Mouse (Mus musculus) liver, embryonic 11.5 days (tissue): ENCODE data around the gene Kcnma1. TPM values are rescaled to one million over a fixed set of nuclear protein-coding genes. Genes with fewer than 3 reads are reported as not detected.

Experiments
- ATAC-seq: fragments of 200-750 bp; cut with Nextera tagmentation; replicated peaks from 2 replicates; pipeline ENCODE4 v1.8.0; 2017; ENCODE audit warnings: moderate number of reproducible peaks, mild to moderate bottlenecking, moderate TSS enrichment, moderate library complexity; ENCODE audit not compliant: low FRiP score
- DNase-seq: peaks from one replicate; pipeline ENCODE4 v3.0.0-alpha.2; 2017; ENCODE audit warnings: low spot score
- H3K27ac ChIP-seq: fragments of 300-500 bp; sonication (generic); 2 replicates; pipeline ENCODE4 v1.5.1; 2014; ENCODE audit warnings: mild to moderate bottlenecking, low read depth, low read length, control low read depth
- H3K27me3 ChIP-seq: fragments of 300-500 bp; sonication (generic); replicated peaks from 2 replicates; pipeline ENCODE4 v1.6.1; 2014; ENCODE audit warnings: low read length, mixed read lengths; ENCODE audit not compliant: control insufficient read depth, insufficient read depth
- H3K36me3 ChIP-seq: fragments of 300-500 bp; sonication (generic); 2 replicates; pipeline ENCODE4 v1.6.1; 2014; ENCODE audit warnings: mild to moderate bottlenecking, low read length, moderate library complexity, mixed read lengths; ENCODE audit not compliant: control insufficient read depth, insufficient read depth
- H3K4me1 ChIP-seq: fragments of 300-500 bp; sonication (generic); replicated peaks from 2 replicates; pipeline ENCODE4 v1.6.1; 2014; ENCODE audit warnings: low read length, mixed read lengths; ENCODE audit not compliant: control insufficient read depth, insufficient read depth
- H3K4me2 ChIP-seq: fragments of 300-500 bp; sonication (generic); 2 replicates; pipeline ENCODE4 v1.6.1; 2014; ENCODE audit warnings: mild to moderate bottlenecking, control low read depth, moderate library complexity
- H3K4me3 ChIP-seq: fragments of 300-500 bp; sonication (generic); 2 replicates; pipeline ENCODE4 v1.5.1; 2014; ENCODE audit warnings: low read depth, low read length, control low read depth
- H3K9ac ChIP-seq: fragments of 300-500 bp; sonication (generic); 2 replicates; pipeline ENCODE4 v1.6.1; 2014; ENCODE audit warnings: low read depth, low read length, control low read depth
- H3K9me3 ChIP-seq: fragments of 300-500 bp; sonication (generic); 2 replicates; pipeline ENCODE4 v1.6.1; 2016; ENCODE audit warnings: low read length, inconsistent platforms, mixed read lengths; ENCODE audit not compliant: control insufficient read depth
- WGBS: fragments of 180-500 bp; shearing (Covaris S2); extraction: QIAGEN DNeasy Blood & Tissue Kit; methylation state at CpG from one replicate; pipeline ENCODE4 v1.1.7; 2014; 5-methylcytosine and 5-hydroxymethylcytosine counted together
- polyA plus RNA-seq: library from polyadenylated mRNA; unstranded; fragments of >200 nt; fragmentation: Nextera tagmentation; extraction: Ambion mirVana; gene quantifications from 2 replicates; pipeline ENCODE4 v1.2.1, GENCODE M21; 2014

Gene Kcnma1
- polyA plus RNA-seq, 1 experiment from 2014 or later: 0.58 TPM

DNA sequence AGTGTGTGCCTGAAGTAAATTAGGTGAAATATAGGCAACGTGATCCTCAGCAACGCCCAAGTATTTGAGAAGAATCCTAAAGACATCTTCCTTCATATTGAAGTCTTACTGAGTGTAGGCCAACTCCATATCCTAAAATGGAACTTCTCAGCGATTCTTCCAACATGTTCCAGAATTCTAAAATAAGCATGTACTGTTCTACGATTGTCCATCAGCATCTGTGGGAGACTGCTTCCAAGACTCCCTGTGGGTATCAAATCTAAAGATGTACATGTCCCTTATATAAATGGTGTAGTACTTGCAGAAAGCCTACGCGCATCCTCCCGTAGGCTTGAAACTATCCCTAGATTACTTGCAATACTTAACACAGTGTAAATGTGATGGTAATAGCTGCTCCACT lies 217.4 kb downstream of the Kcnma1 start:
- ATAC-seq (no peak), DNase-seq (no peak)
- H3K4me3 ChIP-seq: no peak overlapping the region
- H3K4me2 ChIP-seq: no peak overlapping the region
- H3K4me1 ChIP-seq: no peaks in the 10 kb centered on the region
- H3K9me3 ChIP-seq: no peaks in the 10 kb centered on the region
- no peak overlapping the region for H3K27ac ChIP-seq
- no peaks in the 10 kb centered on the region for H3K27me3 ChIP-seq
- no peak overlapping the region for H3K9ac ChIP-seq
- H3K36me3 ChIP-seq: no peaks in the 10 kb centered on the region
- WGBS: 86% methylated on average over 7 of the region's 7 CpGs

DNA sequence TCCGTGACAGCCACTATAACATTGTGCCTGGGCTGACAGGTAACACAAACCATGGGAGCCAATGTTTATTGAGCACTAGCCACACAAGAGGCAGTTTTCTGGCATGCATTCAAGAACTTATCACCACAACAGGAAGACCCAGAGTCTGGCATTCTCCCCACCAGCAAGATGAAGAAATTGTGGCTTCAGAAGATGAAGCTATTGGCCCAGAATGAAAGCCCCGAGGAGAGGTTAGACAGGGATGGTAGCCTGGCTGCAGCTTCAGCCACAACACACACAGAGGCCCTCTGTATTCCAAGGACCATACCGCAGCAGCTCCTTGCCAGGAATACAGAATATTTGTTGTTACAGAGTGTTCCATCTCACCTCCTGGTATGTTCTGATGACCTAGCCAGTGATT lies 221.6 kb downstream of the Kcnma1 start:
- no peaks in the 10 kb centered on the region for H3K36me3 ChIP-seq
- DNase-seq (no peak), ATAC-seq (no peak)
- WGBS: 63% methylated on average over 3 of the region's 3 CpGs
- no peaks in the 10 kb centered on the region for H3K27me3 ChIP-seq
- no peaks in the 10 kb centered on the region for H3K9me3 ChIP-seq
- H3K4me3 ChIP-seq: no peak overlapping the region
- H3K27ac ChIP-seq: no peak overlapping the region
- no peaks in the 10 kb centered on the region for H3K4me1 ChIP-seq
- no peak overlapping the region for H3K4me2 ChIP-seq
- no peak overlapping the region for H3K9ac ChIP-seq

DNA sequence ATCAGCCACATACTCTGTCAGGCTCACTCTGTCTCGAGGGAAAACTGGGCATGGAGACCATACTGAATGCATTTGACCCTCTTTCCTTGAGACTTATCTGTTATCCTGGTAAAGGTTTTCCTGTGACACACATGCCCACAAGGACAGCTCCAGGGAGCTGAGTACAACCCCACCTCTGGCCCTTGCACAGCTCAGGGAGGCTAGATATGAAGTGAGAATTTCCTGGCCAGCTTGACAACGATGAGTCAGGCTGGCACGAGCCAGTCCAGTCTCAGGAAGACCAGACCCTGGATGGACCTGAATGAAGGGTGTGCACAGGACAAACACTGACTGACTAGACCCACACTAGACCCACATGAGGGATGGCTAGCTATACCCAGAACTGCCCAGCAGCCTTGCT lies 222.2 kb downstream of the Kcnma1 start:
- Histone ChIP-seq H3K27ac (no peak overlapping the region), H3K4me1 (no peaks in the 10 kb centered on the region), H3K9me3 (no peaks in the 10 kb centered on the region), H3K4me3 (no peak overlapping the region), H3K9ac (no peak overlapping the region), H3K36me3 (no peaks in the 10 kb centered on the region), H3K27me3 (no peaks in the 10 kb centered on the region), H3K4me2 (no peak overlapping the region)
- DNase-seq (no peak), ATAC-seq (no peak)
- WGBS: 45% methylated on average over 3 of the region's 3 CpGs

DNA sequence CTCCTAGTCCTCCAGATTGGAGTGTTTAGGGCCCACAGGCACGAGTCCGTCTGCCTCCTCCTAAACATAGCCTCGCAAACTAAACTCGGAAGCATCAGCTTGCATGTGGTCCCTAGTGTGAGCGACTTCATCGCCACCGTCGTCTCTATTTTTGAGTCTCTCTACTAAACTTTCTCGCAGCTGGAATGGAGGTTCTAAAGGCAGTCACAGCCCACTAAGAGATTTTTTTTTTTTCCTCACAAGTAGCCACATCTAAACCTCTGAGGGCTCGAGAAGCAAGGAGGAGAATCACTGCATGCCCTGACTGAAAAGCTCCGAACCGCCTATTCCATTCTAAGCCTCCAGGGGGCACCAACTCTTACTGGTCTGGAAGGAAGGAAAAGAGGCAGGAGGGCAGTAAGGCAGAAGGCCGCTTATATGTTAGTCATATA lies 223.0 kb downstream of the Kcnma1 start:
- Histone ChIP-seq H3K4me2 (no peak overlapping the region), H3K36me3 (no peaks in the 10 kb centered on the region), H3K9me3 (no peaks in the 10 kb centered on the region), H3K4me3 (no peak overlapping the region), H3K27me3 (no peaks in the 10 kb centered on the region), H3K27ac (no peak overlapping the region), H3K9ac (no peak overlapping the region), H3K4me1 (0 out of 2 replicates have a peak, but pooled peaks cover under 1% of the 10 kb centered on the region)
- WGBS: 53% methylated on average over 13 of the region's 13 CpGs
- DNase-seq: peak; percentile 40
- ATAC-seq: no peak

DNA sequence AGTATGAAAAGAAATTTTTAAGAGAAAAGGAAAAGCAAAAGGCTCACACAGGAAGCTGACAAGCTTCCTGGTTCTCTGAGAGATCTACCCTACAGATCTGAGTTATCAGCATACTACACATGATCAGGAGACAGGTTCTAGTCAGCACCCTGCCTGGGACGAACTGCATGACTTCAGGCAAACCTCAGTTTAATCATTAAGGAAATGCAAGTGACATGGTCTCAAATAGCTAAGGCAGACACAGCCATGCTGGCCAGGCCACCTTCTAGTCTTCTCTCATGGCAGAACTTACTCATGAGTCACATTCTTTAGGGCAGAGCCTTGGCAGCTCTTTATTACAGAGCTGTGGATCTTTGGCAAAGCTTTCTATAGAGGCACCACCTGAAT lies 227.6 kb downstream of the Kcnma1 start:
- Histone ChIP-seq H3K27me3 (no peaks in the 10 kb centered on the region), H3K36me3 (no peaks in the 10 kb centered on the region), H3K4me2 (no peak overlapping the region), H3K9me3 (no peaks in the 10 kb centered on the region), H3K4me3 (no peak overlapping the region), H3K9ac (no peak overlapping the region), H3K27ac (no peak overlapping the region), H3K4me1 (0 out of 2 replicates have a peak, but pooled peaks cover 2% of the 10 kb centered on the region)
- ATAC-seq (no peak), DNase-seq (no peak)
- 3% methylated on average over 1 of the region's 1 CpGs for WGBS

DNA sequence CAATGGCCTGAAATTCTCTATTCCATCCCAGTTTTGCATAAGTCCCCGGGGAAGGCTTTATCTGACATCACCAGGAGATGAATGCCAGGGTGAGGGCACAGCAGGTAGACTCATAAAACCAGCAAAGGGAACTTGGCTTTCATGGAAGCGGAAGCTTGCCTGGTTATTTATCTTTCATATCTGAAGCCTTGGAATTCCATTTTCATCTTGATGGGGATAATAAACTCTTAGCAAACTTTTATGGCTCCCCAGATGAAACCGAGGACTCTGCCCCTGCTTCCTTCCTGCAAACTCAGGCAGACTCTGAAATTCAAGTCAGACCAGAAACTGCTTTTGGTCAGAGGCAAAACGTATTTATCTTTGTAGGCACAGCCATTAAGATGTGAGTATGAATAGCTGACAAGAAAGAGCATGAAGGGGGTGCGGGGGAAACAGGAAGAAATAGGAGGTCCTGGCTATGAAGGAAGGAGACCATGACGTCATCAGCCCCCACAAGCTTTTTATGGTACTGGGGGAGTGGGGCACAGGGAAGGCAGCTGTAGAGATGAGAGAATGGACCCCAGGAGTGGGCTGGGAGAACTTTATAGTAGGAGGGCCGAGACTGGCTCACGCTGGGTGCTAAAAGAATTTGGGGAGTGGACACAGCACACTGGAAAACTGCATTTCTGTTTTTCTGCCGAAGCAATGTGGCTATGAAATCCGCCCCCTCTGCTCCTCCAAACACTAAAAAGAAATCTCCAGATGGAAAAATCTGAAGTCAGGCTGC lies 228.2 kb downstream of the Kcnma1 start:
- no peak overlapping the region for H3K9ac ChIP-seq
- no peaks in the 10 kb centered on the region for H3K27me3 ChIP-seq
- H3K4me3 ChIP-seq: no peak overlapping the region
- no peaks in the 10 kb centered on the region for H3K36me3 ChIP-seq
- H3K4me2 ChIP-seq: no peak overlapping the region
- DNase-seq (no peak), ATAC-seq (no peak)
- no peaks in the 10 kb centered on the region for H3K9me3 ChIP-seq
- H3K4me1 ChIP-seq: 0 out of 2 replicates have a peak, but pooled peaks cover 2% of the 10 kb centered on the region
- no peak overlapping the region for H3K27ac ChIP-seq
- WGBS: 47% methylated on average over 10 of the region's 10 CpGs

DNA sequence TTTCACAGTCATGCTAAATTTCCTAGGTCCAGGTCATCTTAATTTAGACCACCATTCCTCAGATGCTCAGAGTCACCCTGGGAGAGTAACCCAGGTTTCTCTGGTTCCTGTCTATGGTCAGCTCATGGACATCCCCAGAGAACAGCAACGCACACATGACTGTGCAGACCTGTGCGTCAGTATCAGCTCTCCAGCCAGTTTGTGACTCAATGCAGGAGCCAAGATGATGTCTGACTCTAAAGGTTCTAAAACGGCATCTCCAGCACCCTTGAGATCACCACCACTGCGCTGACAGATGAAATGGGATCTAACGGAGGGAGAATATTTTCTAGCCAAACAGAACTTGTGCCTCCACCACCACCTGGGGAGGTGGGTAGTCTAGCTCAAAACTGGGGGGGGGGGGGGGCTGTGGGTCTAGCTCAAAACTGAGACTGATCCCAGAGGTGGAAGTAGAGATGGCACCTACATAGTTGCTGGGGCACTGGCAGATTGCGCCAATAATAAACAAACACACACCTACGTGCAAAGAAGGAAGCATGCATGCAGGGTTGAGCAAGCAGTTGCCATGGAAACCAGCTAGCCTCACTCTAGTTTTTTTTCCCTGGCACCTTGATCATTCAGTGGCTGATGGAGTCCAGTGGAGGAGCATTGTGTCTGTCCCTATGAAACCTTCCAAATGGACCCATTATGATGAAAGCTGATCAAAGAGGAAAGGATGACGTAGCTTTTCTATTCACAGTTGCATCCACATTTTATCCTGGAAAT lies 231.3 kb downstream of the Kcnma1 start:
- no peak overlapping the region for H3K4me2 ChIP-seq
- no peak for ATAC-seq
- no peak for DNase-seq

DNA sequence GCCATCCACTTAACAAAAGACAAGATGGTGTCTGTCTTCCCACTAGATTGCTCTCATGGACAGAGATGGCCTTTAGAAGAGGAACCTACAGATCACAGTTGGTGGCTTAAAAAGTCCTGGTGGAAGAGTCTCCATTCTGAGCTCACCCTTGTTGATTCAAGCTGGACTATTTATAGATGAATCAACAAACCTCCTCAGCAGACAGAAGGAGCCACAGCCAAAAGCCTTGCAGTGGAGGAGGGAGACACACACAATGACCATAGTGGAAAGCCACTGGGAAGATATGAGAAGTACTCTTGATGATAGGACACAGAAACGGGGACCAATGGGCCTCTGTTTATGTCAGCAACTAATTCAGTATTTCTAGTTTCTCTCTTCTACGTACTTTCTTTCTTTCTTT lies 239.7 kb downstream of the Kcnma1 start:
- ATAC-seq: no peak
- H3K9me3 ChIP-seq: no peaks in the 10 kb centered on the region
- no peaks in the 10 kb centered on the region for H3K4me1 ChIP-seq
- no peak overlapping the region for H3K4me3 ChIP-seq
- no peaks in the 10 kb centered on the region for H3K36me3 ChIP-seq
- no peak overlapping the region for H3K27ac ChIP-seq
- no peak for DNase-seq
- no peaks in the 10 kb centered on the region for H3K27me3 ChIP-seq
- no peak overlapping the region for H3K4me2 ChIP-seq
- 77% methylated on average over 2 of the region's 2 CpGs for WGBS
- H3K9ac ChIP-seq: no peak overlapping the region

More for the DNA sequence above, 231.3 kb downstream of the Kcnma1 start:
- 76% methylated on average over 8 of the region's 8 CpGs for WGBS
- H3K4me3 ChIP-seq: no peak overlapping the region
- 0 out of 2 replicates have a peak, but pooled peaks cover 2% of the 10 kb centered on the region for H3K4me1 ChIP-seq
- H3K9me3 ChIP-seq: no peaks in the 10 kb centered on the region
- no peaks in the 10 kb centered on the region for H3K27me3 ChIP-seq
- H3K27ac ChIP-seq: no peak overlapping the region
- H3K9ac ChIP-seq: no peak overlapping the region
- H3K36me3 ChIP-seq: no peaks in the 10 kb centered on the region
